Mouse (Mus musculus): ENCODE measurements around the gene Mprip. TPM values are rescaled to one million over a fixed set of nuclear protein-coding genes. Genes with fewer than 3 reads are reported as not detected.

The Mprip gene
- polyA plus RNA-seq, 1 experiment from 2014 or later = 14.2 TPM

DNA sequence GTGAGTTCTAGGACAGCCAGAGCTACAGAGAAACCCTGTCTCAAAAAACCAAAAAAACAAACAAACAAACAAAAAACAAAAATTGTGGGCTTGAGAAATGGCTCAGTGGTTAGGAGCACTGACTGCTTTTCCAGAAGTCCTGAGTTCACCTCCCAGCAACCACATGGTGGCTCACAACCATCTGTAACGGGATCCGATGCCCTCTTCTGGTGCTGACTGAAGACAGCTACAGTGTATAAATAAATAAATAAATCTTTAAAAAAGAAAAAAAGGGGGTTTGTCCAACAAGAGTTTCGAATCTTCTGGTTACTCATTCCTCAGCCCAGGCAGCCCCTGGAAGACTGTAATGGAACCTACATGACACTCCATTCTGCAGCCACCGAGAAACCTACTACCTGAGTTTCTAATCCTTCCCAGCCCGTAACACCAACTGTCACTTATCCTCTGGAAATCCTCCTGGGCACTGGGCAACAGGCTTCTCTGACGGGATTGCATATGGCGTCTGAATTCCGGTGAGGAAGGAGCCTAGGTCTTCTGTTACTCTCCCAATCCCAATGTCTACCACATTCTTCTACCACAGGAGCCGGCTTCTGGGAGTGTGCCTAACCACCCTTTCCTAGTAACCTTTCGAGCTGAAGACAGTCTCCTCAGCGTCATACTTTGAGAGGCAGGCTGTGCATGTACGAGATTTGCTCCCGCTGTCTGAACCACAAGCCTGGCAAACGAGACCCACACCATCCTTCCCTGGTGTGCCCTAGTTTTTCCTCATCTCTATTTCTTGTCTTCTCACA, 147.3 kb downstream of the Mprip start:
- 74% methylated on average over 14 of the region's 14 CpGs for WGBS (ENCODE audit: insufficient replicate concordance)
- DNase-seq = no peak
- Histone ChIP-seq H3K9me3 (ENCODE audit: low read length) (no peaks in the 10 kb centered on the region), H3K4me2 (ENCODE audit: low read depth, low read length) (peak overlapping the region; percentile 86), H3K27ac (ENCODE audit: low read depth) (peak overlapping the region; percentile 89), H3K4me3 (ENCODE audit: low read depth, low read length) (peak overlapping the region; percentile 69), H3K27me3 (ENCODE audit: insufficient read depth, low read length) (no peaks in the 10 kb centered on the region), H3K9ac (replicated peaks) (peak overlapping the region; percentile 86), H3K36me3 (replicated peaks; ENCODE audit: insufficient read depth, low read length) (peaks cover 41% of the 10 kb centered on the region), H3K4me1 (ENCODE audit: insufficient read depth) (peaks cover 12% of the 10 kb centered on the region)
- TF ChIP-seq EP300 (IDR thresholded peaks at IDR 0.05; ENCODE audit: low read depth) (no peak), CTCF (IDR thresholded peaks at IDR 0.05; ENCODE audit: low read depth) (no peak)
- ATAC-seq = no peak

DNA sequence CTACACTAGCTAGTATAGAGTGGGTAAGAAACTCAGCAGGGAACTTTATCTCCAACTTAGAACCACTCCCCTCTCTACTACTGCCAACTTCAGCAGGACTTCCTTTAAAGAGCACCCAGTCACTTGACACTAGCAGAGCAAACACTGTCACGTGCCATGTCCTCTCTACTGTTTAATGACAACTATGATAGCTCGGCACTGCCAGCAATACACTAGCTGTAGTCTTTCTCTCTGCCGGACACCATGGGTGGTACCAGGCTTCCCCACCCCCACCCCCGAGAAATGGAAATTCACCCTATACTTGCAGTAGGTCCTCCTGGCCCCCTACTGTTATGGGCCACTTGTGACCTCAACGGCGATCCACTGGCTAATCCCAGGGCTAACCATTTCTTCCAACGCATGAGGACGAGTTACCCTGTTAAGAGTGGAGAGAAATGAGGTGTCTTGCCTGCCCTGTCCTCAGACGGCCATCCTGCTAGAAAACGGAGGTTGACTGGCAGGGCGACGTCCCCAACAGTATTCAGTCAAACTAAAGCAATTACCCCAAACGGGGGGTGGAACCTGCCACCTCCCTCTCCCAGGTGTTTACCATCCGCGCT, 148.1 kb downstream of the Mprip start:
- Histone ChIP-seq H3K4me2 (ENCODE audit: low read depth, low read length) (peak overlapping the region; percentile 86), H3K27ac (ENCODE audit: low read depth) (peak overlapping the region; percentile 89), H3K9ac (replicated peaks) (peak overlapping the region; percentile 86), H3K4me3 (ENCODE audit: low read depth, low read length) (peak overlapping the region; percentile 69), H3K27me3 (ENCODE audit: insufficient read depth, low read length) (no peaks in the 10 kb centered on the region), H3K36me3 (replicated peaks; ENCODE audit: insufficient read depth, low read length) (peaks cover 34% of the 10 kb centered on the region), H3K9me3 (ENCODE audit: low read length) (no peaks in the 10 kb centered on the region), H3K4me1 (ENCODE audit: insufficient read depth) (peaks cover 16% of the 10 kb centered on the region)
- DNase-seq (peak; percentile 46), ATAC-seq (peak; percentile 52)
- TF ChIP-seq CTCF (IDR thresholded peaks at IDR 0.05; ENCODE audit: low read depth) (no peak), EP300 (IDR thresholded peaks at IDR 0.05; ENCODE audit: low read depth) (no peak)
- 0% methylated on average over 15 of the region's 15 CpGs for WGBS (ENCODE audit: insufficient replicate concordance)

DNA sequence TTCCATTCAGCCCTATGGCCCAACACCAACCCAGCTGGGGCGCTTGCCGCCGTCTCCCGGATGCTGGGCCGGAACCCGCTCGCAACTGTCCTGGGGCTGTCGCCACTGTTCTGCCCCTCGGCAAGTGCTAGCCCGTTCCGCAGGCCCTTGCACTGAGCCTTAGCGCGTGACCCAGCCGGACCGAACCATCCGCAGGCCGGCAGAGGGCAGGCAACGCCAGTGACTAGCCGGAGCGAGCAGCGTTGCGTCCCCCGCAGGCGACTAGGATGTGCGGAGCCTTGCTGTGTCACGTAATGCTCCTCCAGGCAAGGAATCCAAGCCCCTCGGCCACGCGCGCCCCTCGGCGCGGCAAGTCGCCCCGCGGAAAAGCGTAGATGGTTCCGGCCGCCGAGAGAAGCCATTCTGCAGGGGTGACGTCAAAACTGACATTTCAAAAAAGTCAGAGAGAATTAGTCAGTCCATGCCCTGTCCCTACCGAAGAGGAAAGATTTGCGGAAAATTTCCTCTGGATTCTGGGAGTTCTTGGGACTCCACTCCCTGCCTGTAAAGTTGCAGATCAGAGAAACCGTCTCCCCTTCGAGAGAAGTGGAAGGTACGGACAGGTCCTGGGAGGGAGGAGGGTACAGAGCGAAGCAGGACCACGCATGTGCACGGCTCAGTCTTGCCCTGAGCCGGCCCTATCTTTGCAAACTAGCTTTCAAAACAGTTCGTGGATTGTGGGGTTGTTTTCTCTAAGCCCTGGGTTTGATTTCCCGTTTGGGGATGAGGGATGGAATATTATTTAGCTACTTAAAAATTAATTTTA, 148.8 kb downstream of the Mprip start, which contains the start of gene Flcn:
Gene Flcn, minus strand, starts transcription at position 347 of the 805 bp plus-strand sequence.
- DNase-seq = peak; percentile 90
- Histone ChIP-seq H3K4me2 (ENCODE audit: low read depth, low read length) (peak within 1 kb of the TSS; percentile 86), H3K27ac (ENCODE audit: low read depth) (peak within 1 kb of the TSS; percentile 89), H3K4me3 (ENCODE audit: low read depth, low read length) (peak within 1 kb of the TSS; percentile 69), H3K9ac (replicated peaks) (peak within 1 kb of the TSS; percentile 86), H3K36me3 (replicated peaks; ENCODE audit: insufficient read depth, low read length) (peaks cover 27% of the 10 kb centered on the region), H3K27me3 (ENCODE audit: insufficient read depth, low read length) (no peaks in the 10 kb centered on the region), H3K9me3 (ENCODE audit: low read length) (no peaks in the 10 kb centered on the region), H3K4me1 (ENCODE audit: insufficient read depth) (peaks cover 21% of the 10 kb centered on the region)
- WGBS (ENCODE audit: insufficient replicate concordance) = under 1% methylated on average over 52 of the region's 52 CpGs
- peak; percentile 92 for ATAC-seq
- peak; percentile 63 for TF ChIP-seq CTCF (IDR thresholded peaks at IDR 0.05; ENCODE audit: low read depth)
- TF ChIP-seq EP300 (IDR thresholded peaks at IDR 0.05; ENCODE audit: low read depth) = peak; percentile 87

DNA sequence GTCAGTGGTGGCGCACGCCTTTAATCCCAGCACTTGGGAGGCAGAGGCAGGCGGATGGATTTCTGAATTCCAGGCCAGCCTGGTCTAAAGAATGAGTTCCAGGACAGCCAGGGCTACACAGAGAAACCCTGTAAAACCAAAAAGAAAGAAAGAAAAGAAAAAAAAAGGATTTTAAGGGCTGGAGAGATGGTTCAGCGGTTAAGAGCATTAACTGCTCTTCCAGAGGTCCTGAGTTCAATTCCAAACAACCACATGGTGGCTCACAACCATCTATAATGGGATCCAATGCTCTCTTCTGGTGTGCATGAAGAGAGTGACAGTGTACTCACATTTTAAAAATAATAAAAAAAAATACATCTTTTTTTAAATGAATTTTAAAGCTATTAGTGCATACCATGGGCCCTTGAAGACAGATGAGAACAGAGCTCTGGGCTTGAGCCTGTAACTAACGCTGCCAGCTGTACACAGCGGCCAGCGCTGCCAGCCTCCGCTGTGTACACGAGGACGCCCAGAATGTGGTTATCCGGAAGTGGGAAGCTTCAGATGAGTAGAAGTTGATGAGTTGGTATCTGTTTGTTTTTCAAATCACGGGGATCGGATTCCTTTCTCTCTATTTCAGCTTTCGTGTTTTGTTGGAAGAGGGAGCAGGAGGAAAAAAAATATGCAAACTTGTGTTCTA, 149.5 kb downstream of the Mprip start:
- H3K4me1 ChIP-seq (ENCODE audit: insufficient read depth) = peaks cover 21% of the 10 kb centered on the region
- H3K9me3 ChIP-seq (ENCODE audit: low read length) = no peaks in the 10 kb centered on the region
- H3K9ac ChIP-seq (replicated peaks) = peak overlapping the region; percentile 86; the same call in 1 of the 2 replicates
- H3K4me2 ChIP-seq (ENCODE audit: low read depth, low read length) = peak overlapping the region; percentile 86
- TF ChIP-seq CTCF (IDR thresholded peaks at IDR 0.05; ENCODE audit: low read depth) (no peak), EP300 (IDR thresholded peaks at IDR 0.05; ENCODE audit: low read depth) (no peak)
- 43% methylated on average over 14 of the region's 14 CpGs for WGBS (ENCODE audit: insufficient replicate concordance)
- peaks cover 20% of the 10 kb centered on the region for H3K36me3 ChIP-seq (replicated peaks; ENCODE audit: insufficient read depth, low read length)
- H3K4me3 ChIP-seq (ENCODE audit: low read depth, low read length) = peak overlapping the region; percentile 69
- no peak for DNase-seq
- ATAC-seq = no peak
- peak overlapping the region; percentile 89 for H3K27ac ChIP-seq (ENCODE audit: low read depth)
- H3K27me3 ChIP-seq (ENCODE audit: insufficient read depth, low read length) = no peaks in the 10 kb centered on the region

DNA sequence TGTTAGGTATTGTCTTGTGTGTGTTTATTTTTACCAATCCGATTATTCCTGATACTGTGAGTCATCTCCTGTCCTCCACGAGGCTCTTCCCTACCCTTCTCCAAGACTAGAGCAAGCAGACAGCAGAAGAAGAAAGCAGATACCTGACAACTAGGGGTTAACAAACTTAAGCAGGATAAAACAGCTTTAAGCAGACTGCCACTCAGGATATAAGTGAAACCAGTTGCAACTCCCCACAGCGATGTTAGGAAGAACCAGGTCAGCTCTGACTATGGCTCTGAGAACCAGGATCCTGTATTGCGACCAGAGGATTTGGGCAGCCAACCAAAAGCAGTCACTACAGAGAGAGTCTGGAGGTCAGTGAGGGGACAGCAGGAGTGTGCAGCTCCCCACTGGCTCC, 150.1 kb downstream of the Mprip start:
- H3K4me2 ChIP-seq (ENCODE audit: low read depth, low read length) = peak overlapping the region; percentile 86; the same call in 1 of the 2 replicates
- DNase-seq (no peak), ATAC-seq (no peak)
- WGBS (ENCODE audit: insufficient replicate concordance) = 65% methylated on average over 4 of the region's 4 CpGs
- no peak overlapping the region for H3K27ac ChIP-seq (ENCODE audit: low read depth)
- no peak overlapping the region for H3K4me3 ChIP-seq (ENCODE audit: low read depth, low read length)
- TF ChIP-seq EP300 (IDR thresholded peaks at IDR 0.05; ENCODE audit: low read depth) (no peak), CTCF (IDR thresholded peaks at IDR 0.05; ENCODE audit: low read depth) (no peak)
- H3K36me3 ChIP-seq (replicated peaks; ENCODE audit: insufficient read depth, low read length) = peaks cover 14% of the 10 kb centered on the region
- H3K27me3 ChIP-seq (ENCODE audit: insufficient read depth, low read length) = no peaks in the 10 kb centered on the region
- no peaks in the 10 kb centered on the region for H3K9me3 ChIP-seq (ENCODE audit: low read length)
- H3K9ac ChIP-seq (replicated peaks) = no peak overlapping the region
- H3K4me1 ChIP-seq (ENCODE audit: insufficient read depth) = peaks cover 21% of the 10 kb centered on the region
